Mouse (Mus musculus) embryonic fibroblast, embryonic 13.5 days (primary cell): ENCODE measurements at regions not wholly inside any gene's neighbourhood (a gene's known extent, or its start where the extent isn't known, plus 50 kb on each side); places are given as distances from the start of the nearest gene placed in this dataset.

Source experiments
- CTCF ChIP-seq: IDR thresholded peaks from 2 replicates; pipeline ENCODE4 v1.5.1; 2011; ENCODE audit warnings: mild to moderate bottlenecking, control low read depth, low read length, moderate library complexity, borderline replicate concordance; ENCODE audit not compliant: insufficient read depth
- POLR2A ChIP-seq: IDR thresholded peaks from 2 replicates; pipeline ENCODE4 v1.6.1; 2011; ENCODE audit warnings: low read depth, mild to moderate bottlenecking, control low read depth, low read length, moderate library complexity

GRCm38 (mm10) chr1:77256115-77256842 lies 258.6 kb downstream of the Epha4 start:
- no peak for TF ChIP-seq CTCF
- no peak for TF ChIP-seq POLR2A
